Mouse (Mus musculus) gastrocnemius, postnatal 10 days (tissue): ENCODE measurements around the gene Krt80. TPM values are rescaled to one million over a fixed set of nuclear protein-coding genes. Genes with fewer than 3 reads are reported as not detected.

Experiments used
- DNase-seq: peaks from one replicate; pipeline ENCODE4 v3.0.0; 2021; ENCODE audit warnings: mixed read lengths
- long read RNA-seq, 2 experiments: library from polyadenylated mRNA; stranded (forward); transcript quantifications; one replicate each; pipeline ENCODE4 v2.0.0; 2021
- total RNA-seq, 2 experiments: library from RNA; stranded (reverse); gene quantifications; 2 replicates each; pipeline ENCODE4 v1.2.3; 2021

The Krt80 gene
- total RNA-seq: 1 to 10 TPM in 1 of 2 experiments, under 1 TPM in 1; 0.66 to 1.4 TPM
- long read RNA-seq, experiment 1: 0 reads
- long read RNA-seq, experiment 2: 0 reads

DNA sequence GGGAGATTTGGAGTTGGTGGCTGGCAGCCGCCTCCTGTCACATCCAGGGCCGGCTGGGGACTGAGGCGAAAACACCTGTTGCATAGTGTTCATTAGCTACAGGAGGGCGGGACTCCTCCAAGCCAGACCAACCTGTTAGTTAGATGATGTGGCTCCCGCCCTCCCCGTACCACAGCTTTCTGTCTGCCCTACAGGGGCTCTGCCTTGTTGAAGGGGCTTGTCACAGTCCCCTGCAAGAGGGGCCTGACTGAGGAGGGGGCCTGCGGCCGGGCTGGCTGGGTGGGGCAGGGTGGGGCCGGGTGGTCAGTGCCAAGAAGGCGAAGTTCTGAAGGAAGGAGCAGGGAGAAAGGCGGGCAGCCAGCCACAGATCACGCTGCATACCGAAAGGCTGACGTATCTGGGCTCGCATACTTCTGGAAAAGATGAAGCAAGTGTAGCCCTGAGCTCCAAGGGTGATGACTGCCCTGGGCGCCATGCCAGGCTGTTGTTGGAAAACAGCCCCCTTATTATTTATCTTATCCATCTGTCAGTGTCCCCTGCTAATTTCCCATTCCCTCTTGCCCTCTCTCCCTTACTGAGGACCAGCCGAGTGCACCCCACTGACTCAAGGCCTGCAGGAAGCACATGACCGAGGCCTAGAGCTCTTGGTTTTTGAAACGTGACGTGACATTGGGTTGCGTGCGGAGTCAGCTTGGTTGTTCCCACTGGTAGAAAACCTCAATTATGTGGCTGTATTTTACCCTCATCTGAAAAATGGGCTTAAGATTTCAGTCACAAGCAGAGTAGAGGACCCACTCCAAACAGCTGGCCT is at the start of gene Krt80:
TSS of gene Krt80 (minus strand) at position 62 of the 811 bp plus-strand sequence.
- peak; percentile 81 for DNase-seq

GRCm38 (mm10) chr15:101418950-101419349 is 49.0 kb upstream of the Krt80 start:
- DNase-seq: no peak

- no peak for DNase-seq
These were observed 45.0 kb upstream of the Krt80 start for GRCm38 (mm10) chr15:101414807-101415565.

GRCm38 (mm10) chr15:101413916-101414635 is 44.1 kb upstream of the Krt80 start:
- no peak for DNase-seq

- no peak for DNase-seq
These were observed 42.2 kb upstream of the Krt80 start for GRCm38 (mm10) chr15:101412188-101412587.

GRCm38 (mm10) chr15:101410775-101411174 is 40.8 kb upstream of the Krt80 start, which contains the start of gene Krt7:
Gene Krt7 (plus strand): TSS chr15:101411043.
- no peak for DNase-seq

GRCm38 (mm10) chr15:101398269-101398668 is 28.3 kb upstream of the Krt80 start:
- DNase-seq: no peak

DNA sequence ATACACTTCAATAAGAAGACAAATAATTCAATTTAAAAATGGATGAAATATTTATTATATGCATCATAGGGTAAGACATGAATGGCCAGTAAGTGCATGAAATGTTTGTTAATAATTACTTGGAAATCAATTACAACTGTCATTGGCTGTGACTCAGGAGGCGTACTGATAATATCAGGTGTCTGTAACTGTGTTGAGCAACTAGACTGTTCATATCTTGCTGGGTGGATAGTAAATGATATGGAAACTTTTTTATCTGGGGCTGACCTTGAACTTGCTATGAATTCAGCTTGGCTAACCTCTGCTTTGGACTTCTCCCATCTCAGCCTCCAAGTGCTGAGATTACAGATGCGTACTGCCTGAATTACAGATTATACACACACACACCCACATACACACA is 27.7 kb upstream of the Krt80 start:
- DNase-seq: no peak

DNA sequence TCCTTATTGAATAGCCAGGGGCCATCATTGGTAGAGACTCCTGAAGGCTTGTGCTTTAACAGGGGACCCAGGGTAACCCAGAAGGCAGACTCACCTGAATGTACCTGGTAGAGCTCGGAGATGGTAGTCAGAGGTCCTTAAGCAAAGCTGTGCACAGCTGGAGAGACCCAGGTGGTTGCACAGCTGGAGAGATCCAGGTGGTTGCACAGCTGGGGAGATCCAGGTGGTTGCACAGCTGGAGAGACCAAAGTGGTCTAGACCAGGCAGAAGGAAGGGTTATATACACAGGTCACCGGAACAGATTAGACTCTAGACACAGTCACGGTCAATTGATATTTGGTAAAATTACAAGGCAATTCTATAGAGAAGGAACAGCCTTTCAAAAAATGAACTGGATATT is 27.0 kb upstream of the Krt80 start:
- no peak for DNase-seq

DNA sequence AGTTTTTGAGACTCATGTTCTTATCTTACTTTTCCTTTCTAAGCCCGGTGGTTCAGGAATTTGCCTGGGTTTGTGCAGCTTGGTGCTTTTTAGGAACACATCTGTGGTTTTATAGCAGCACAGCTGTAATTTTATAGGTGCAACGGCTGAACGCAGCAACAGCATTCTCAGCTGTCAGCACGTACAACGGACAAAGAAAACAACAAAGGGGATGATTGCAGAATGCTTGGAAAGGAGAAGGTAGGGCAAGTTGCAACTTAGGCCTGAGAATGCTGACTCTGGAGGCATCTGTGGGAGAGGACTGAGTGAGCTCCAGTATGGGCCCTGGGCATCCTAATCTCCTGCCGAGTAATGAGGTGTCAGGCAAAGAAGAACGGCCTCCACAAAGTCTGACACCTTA is 26.5 kb upstream of the Krt80 start:
- DNase-seq: no peak

DNA sequence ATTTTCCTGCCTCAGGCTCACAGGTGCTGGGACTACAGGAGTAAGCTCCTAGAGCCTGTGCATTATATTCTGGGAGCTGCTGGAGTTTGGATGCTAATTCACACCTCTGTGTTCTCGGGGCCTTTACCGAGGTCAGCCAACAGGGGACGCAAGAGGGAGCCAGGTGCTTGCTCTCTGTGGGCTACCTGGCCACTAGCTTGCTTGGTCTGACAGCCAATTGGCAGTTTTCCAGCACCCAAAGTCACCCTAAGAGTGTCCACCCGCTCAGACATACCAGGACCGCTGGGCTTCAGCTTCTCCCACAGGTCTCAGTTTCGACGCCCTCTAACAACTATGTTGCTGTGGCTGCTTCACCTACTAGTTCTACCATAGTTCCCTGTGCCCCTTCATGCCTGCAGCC is 24.9 kb upstream of the Krt80 start:
- no peak for DNase-seq

DNA sequence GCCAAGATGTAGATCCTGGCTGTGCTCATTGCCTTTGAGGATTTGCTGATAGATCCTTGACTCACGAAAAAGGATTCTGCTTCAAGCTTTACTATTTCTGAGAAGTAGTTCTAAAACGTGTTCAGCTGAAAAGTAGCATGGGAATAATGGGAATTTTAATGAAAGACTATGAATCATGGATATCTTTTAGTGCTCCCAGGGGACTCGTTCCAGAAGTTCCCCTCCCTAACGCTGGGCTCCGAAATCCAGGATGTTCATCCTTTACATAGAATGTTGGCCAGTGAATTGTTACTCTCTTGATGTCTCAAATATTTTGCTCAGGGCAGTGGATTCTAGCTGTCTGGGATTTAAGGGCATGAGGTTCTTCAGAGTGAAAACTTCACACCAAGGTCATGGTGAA is 22.3 kb upstream of the Krt80 start:
- no peak for DNase-seq

DNA sequence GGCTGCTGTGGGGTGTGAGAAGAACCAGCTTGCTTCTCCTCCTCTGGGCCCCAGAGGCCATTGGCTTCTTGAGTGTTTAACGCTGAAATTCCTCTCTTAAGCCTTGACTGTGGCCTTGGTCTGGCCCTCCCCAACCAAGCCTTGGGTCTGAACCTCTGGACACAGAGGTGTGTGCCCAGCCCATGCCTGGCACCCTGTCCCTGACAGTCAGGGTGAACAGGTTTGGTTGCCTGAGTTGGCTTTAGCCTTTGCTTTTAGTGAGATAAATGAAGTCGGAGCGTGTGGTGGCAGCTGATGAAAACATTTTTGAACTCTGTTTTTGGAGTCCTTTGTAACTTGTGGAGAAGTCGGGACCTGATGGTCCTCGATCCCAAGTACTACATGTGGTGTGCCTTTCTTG is 20.2 kb upstream of the Krt80 start:
- no peak for DNase-seq

GRCm38 (mm10) chr15:101388034-101388541 is 18.1 kb upstream of the Krt80 start:
- no peak for DNase-seq

DNA sequence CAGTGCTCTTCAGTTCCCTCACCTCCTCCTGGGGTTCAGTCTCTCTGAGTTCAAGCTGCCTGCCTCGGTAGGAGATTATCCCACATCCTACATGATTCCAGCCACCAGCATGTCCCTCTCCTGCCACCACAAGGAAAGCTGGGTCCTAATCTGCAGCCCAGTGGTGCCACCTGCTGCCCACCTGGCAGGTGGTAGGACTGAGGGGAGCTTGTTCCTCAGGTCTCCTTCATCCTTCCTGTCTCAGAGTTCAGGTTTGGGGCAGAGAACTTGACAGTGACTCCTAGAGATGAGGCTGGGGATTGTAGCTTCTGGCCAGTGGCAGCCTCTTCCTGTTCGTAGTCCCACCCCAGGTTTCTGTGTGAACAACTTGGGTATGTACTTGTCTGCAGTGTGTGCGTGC is 17.2 kb upstream of the Krt80 start:
- no peak for DNase-seq

GRCm38 (mm10) chr15:101385064-101385463 is 15.1 kb upstream of the Krt80 start:
- peak; percentile 51 for DNase-seq

DNA sequence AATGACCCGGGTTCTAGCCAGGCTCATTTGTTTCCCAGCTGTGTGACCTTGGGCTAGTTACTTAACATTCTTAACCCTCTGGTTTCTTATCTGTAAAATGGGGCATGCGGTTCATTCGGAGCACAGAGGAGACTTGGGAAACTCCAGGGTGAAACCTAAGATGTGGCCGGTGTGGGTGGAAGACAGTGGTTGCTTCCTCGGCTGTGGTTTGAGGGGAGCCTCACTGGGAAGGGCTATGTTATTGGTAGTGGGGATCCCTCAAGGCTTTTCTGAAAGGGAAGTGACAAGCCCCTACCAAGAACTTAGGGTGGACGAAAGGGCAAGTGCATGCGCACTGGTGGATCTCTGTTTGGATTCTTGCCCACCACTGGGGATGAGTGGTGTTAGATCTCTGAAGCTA is 14.6 kb upstream of the Krt80 start:
- no peak for DNase-seq

DNA sequence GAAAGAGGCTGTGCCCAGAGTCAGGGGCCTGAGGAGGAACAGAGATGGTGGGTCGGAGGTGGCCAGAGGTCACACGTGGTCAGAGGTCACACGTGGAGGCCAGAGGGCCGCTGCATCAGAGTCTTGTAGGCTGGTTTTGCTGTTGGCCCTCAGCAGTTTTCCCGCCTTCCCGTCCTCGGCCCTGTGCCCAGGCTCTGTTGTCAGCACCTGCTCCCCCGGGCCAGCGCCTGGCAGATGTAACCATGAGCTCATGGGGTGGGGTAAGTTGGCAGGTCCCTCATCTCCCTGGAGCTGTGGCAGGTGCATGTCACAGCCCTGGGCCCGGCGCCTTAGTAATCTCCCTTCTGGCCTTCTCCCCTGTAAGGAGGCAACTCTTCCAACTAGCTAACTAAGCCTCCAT is 12.8 kb upstream of the Krt80 start:
- DNase-seq: peak; percentile 64

GRCm38 (mm10) chr15:101381758-101382157 is 11.8 kb upstream of the Krt80 start:
- no peak for DNase-seq

- DNase-seq: no peak
These were observed 8.7 kb upstream of the Krt80 start for GRCm38 (mm10) chr15:101378646-101379045.

- DNase-seq: no peak
These were observed 6.8 kb upstream of the Krt80 start for GRCm38 (mm10) chr15:101376776-101377061.

DNA sequence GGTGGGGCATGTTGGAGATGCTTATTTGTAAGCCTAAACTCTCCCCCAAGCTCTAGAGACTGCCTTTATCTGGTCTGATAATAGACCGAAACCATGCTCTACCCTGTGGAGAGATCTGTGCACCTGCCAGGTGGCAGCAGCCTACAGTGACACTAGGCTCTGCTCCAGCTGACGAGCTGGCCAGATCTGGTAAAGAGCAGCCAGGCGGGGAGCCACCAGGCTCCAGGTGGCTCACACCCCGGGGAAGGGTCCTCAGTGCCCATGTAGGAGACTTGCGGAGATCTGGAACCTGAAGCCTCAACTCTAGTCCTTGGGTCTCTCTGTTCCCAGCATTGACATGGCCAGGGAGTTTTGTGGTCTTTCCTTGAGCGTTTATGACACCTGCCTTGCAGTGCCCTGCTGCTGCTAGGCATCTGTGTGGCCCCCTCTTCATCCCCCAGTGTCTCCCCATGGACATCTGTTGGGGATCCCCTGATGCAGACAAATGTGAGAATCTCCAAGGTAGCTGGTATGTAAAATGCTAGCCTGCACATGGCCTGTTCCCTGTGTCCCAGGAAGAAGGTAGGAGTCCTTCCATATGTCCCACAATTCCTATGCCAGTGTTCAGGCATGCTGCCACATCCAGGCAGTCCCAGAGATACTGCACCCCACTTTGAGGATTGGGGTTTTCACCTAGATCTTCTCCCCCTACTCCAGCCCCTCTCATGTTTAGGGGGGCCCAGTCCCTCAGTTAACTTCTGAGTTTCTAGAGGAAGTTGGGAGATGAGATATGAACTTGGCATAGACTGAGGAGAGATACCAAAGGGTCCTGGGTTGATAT is 6.2 kb upstream of the Krt80 start:
- no peak for DNase-seq
